Mouse (Mus musculus) T-helper 17 cell (primary cell): Measurements from ENCODE around the gene Spon1.

Source experiments
- in situ Hi-C, 2 experiments: fragments of 300-600 bp; cut with MboI, MseI; formaldehyde crosslinking; loops; 1 replicate in 1 of 2; 2 replicates in 1 of 2; pipeline ENCODE4 v1.15.1; 2025; ENCODE audit warnings: high pct_unique_total_duplicates in 2 of 2

The Spon1 gene

GRCm38 (mm10) chr7:113765667-113766497, at the start of gene Spon1:
Gene Spon1, plus strand, starts transcription at chr7:113765998.
- in situ Hi-C loops, result loop anchor here in 1 of 2 experiments (25.0 kb wide), 1 partner anchor 421 kb away; no protein-coding TSS in a partner anchor

- in situ Hi-C loops, result no loop called here
Measured at GRCm38 (mm10) chr7:113721994-113722393, 43.8 kb upstream of the Spon1 start.

- in situ Hi-C loops, result no loop called here
Measured at GRCm38 (mm10) chr7:113723905-113724304, 41.9 kb upstream of the Spon1 start.

- in situ Hi-C loops, result no loop called here
Measured at GRCm38 (mm10) chr7:113727999-113728713, 37.6 kb upstream of the Spon1 start.

GRCm38 (mm10) chr7:113728926-113729325, 36.9 kb upstream of the Spon1 start:
- in situ Hi-C loops, result no loop called here

GRCm38 (mm10) chr7:113730406-113731247, 35.2 kb upstream of the Spon1 start:
- in situ Hi-C loops, result no loop called here

GRCm38 (mm10) chr7:113737790-113738362, 27.9 kb upstream of the Spon1 start:
- in situ Hi-C loops, result no loop called here

- in situ Hi-C loops, result no loop called here
Measured at GRCm38 (mm10) chr7:113739181-113739580, 26.6 kb upstream of the Spon1 start.

- in situ Hi-C loops, result no loop called here
Measured at GRCm38 (mm10) chr7:113742644-113743043, 23.2 kb upstream of the Spon1 start.

- in situ Hi-C loops, result no loop called here
Measured at GRCm38 (mm10) chr7:113743982-113744381, 21.8 kb upstream of the Spon1 start.

- in situ Hi-C loops, result loop anchor here (10.0 to 25.0 kb wide), 2 partner anchors 268 to 431 kb away; no protein-coding TSS in a partner anchor
Measured at GRCm38 (mm10) chr7:113756616-113757015, 9.2 kb upstream of the Spon1 start.

GRCm38 (mm10) chr7:113759212-113759611, 6.6 kb upstream of the Spon1 start:
- in situ Hi-C loops, result loop anchor here (10.0 to 25.0 kb wide), 2 partner anchors 266 to 428 kb away; no protein-coding TSS in a partner anchor

- in situ Hi-C loops, result loop anchor here in 1 of 2 experiments (25.0 kb wide), 1 partner anchor 422 kb away; no protein-coding TSS in a partner anchor
Measured at GRCm38 (mm10) chr7:113765133-113765532, 665 bp upstream of the Spon1 start.

GRCm38 (mm10) chr7:113766498-113766941, 722 bp downstream of the Spon1 start:
- in situ Hi-C loops, result loop anchor here in 1 of 2 experiments (25.0 kb wide), 1 partner anchor 421 kb away; no protein-coding TSS in a partner anchor

- in situ Hi-C loops, result loop anchor here in 1 of 2 experiments (25.0 kb wide), 1 partner anchor 420 kb away; no protein-coding TSS in a partner anchor
Measured at GRCm38 (mm10) chr7:113767546-113767945, 1.7 kb downstream of the Spon1 start.

- in situ Hi-C loops, result loop anchor here in 1 of 2 experiments (25.0 kb wide), 1 partner anchor 419 kb away; no protein-coding TSS in a partner anchor
Measured at GRCm38 (mm10) chr7:113768174-113768935, 2.6 kb downstream of the Spon1 start.

GRCm38 (mm10) chr7:113769281-113769680, 3.5 kb downstream of the Spon1 start:
- in situ Hi-C loops, result loop anchor here in 1 of 2 experiments (25.0 kb wide), 1 partner anchor 418 kb away; no protein-coding TSS in a partner anchor

- in situ Hi-C loops, result loop anchor here in 1 of 2 experiments (5.0 to 25.0 kb wide), 2 partner anchors 255 to 415 kb away; no protein-coding TSS in a partner anchor
Measured at GRCm38 (mm10) chr7:113772135-113772534, 6.3 kb downstream of the Spon1 start.

- in situ Hi-C loops, result loop anchor here in 1 of 2 experiments (5.0 to 25.0 kb wide), 2 partner anchors 254 to 414 kb away; no protein-coding TSS in a partner anchor
Measured at GRCm38 (mm10) chr7:113773436-113773835, 7.6 kb downstream of the Spon1 start.
